ENCODE assay signal across 8 mouse cellular contexts in genomic region chr3:130714775-130715568, GRCm38 (mm10). TPM values are rescaled to one million over a fixed set of nuclear protein-coding genes. Genes with fewer than 3 reads are reported as not detected.
DNase-seq lines count a peak whose midpoint lies in the region; ATAC-seq and TF ChIP-seq lines count a peak whose summit lies in the region.

No protein-coding gene starts in this region.

- DNase-seq in heart, postnatal 10 days = peak; percentile 77 to 87
- DNase-seq in kidney, postnatal 36 days = peak; percentile 74 to 87
- peak; percentile 82 for DNase-seq in testis, postnatal 10 days (ENCODE audit: low spot score)

- no peaks in the 10 kb centered on the region for H3K9me3 ChIP-seq in E14TG2a.4 (ENCODE audit: low read length)
- no peaks in the 10 kb centered on the region for H3K9me3 ChIP-seq in embryonic facial prominence, embryonic 15.5 days (replicated peaks)
- no peaks in the 10 kb centered on the region for H3K9me3 ChIP-seq in liver, embryonic 16.5 days (replicated peaks; ENCODE audit: control insufficient read depth, low read length)
- H3K9me3 ChIP-seq in neural tube, embryonic 12.5 days = no peaks in the 10 kb centered on the region

- peak; percentile 96 for TF ChIP-seq CTCF in E14TG2a.4 (conservative IDR thresholded peaks at IDR 0.05; ENCODE audit: low read length)
- no peak for TF ChIP-seq CTCF in bone marrow, adult 2 months (IDR thresholded peaks at IDR 0.05; ENCODE audit: control insufficient read depth, insufficient read depth, low read length)

- no peak overlapping the region for H3K9ac ChIP-seq in embryonic facial prominence, embryonic 15.5 days
- peak overlapping the region; percentile 25; the same call in 1 of the 2 replicates for H3K9ac ChIP-seq in liver, embryonic 16.5 days (ENCODE audit: low read depth, low read length)
- no peak overlapping the region for H3K9ac ChIP-seq in neural tube, embryonic 12.5 days

- H3K4me3 ChIP-seq in E14TG2a.4 (replicated peaks; ENCODE audit: low read length) = peak overlapping the region; percentile 46; the same call in 1 of the 2 replicates
- peak overlapping the region; percentile 66 for H3K4me3 ChIP-seq in bone marrow, adult 2 months (replicated peaks; ENCODE audit: control insufficient read depth, low read depth, low read length)
- peak overlapping the region; percentile 45 for H3K4me3 ChIP-seq in embryonic facial prominence, embryonic 15.5 days (replicated peaks)
- H3K4me3 ChIP-seq in liver, embryonic 16.5 days (ENCODE audit: low read depth, low read length) = peak overlapping the region; percentile 60
- H3K4me3 ChIP-seq in neural tube, embryonic 12.5 days = peak overlapping the region; percentile 21; the same call in 1 of the 2 replicates

- no peaks in the 10 kb centered on the region for H3K36me3 ChIP-seq in E14TG2a.4 (ENCODE audit: insufficient read depth, low read length)
- no peaks in the 10 kb centered on the region for H3K36me3 ChIP-seq in embryonic facial prominence, embryonic 15.5 days
- no peaks in the 10 kb centered on the region for H3K36me3 ChIP-seq in liver, embryonic 16.5 days (ENCODE audit: control insufficient read depth, insufficient read depth)
- no peaks in the 10 kb centered on the region for H3K36me3 ChIP-seq in neural tube, embryonic 12.5 days

- no peak overlapping the region for H3K27ac ChIP-seq in bone marrow, adult 2 months (ENCODE audit: control insufficient read depth, insufficient read depth, low read depth, low read length, poor library complexity)
- no peak overlapping the region for H3K27ac ChIP-seq in embryonic facial prominence, embryonic 15.5 days (replicated peaks)
- peak overlapping the region; percentile 35; the same call in 1 of the 2 replicates for H3K27ac ChIP-seq in liver, embryonic 16.5 days (ENCODE audit: low read length)
- no peak overlapping the region for H3K27ac ChIP-seq in neural tube, embryonic 12.5 days

- intact Hi-C loops in heart, postnatal 10 days (cut with DNase I) = loop anchor here (1.0 to 2.0 kb wide), 2 partner anchors 522 to 530 kb away; no protein-coding TSS in a partner anchor

- 5% methylated on average over 22 of the region's 22 CpGs for WGBS in bone marrow, adult 2 months
- WGBS in embryonic facial prominence, embryonic 15.5 days = 16% methylated on average over 22 of the region's 22 CpGs
- 6% methylated on average over 22 of the region's 22 CpGs for WGBS in liver, embryonic 16.5 days (ENCODE audit: insufficient replicate concordance)
- 25% methylated on average over 22 of the region's 22 CpGs for WGBS in neural tube, embryonic 12.5 days

- peak overlapping the region; percentile 48 for H3K4me2 ChIP-seq in embryonic facial prominence, embryonic 15.5 days (replicated peaks)
- H3K4me2 ChIP-seq in liver, embryonic 16.5 days (ENCODE audit: low read depth, low read length) = peak overlapping the region; percentile 73
- peak overlapping the region; percentile 58 for H3K4me2 ChIP-seq in neural tube, embryonic 12.5 days (replicated peaks)

- ATAC-seq in embryonic facial prominence, embryonic 15.5 days (ENCODE audit: insufficient number of reproducible peaks, low FRiP score, low TSS enrichment, low read depth) = no peak
- ATAC-seq in liver, embryonic 16.5 days (ENCODE audit: low read depth) = peak; percentile 41
- ATAC-seq in neural tube, embryonic 12.5 days (ENCODE audit: low FRiP score, low read depth) = no peak

- no peaks in the 10 kb centered on the region for H3K27me3 ChIP-seq in E14TG2a.4 (ENCODE audit: insufficient read depth, low read length)
- H3K27me3 ChIP-seq in embryonic facial prominence, embryonic 15.5 days = no peaks in the 10 kb centered on the region
- H3K27me3 ChIP-seq in liver, embryonic 16.5 days (ENCODE audit: control insufficient read depth, insufficient read depth, low read depth, low read length) = no peaks in the 10 kb centered on the region
- H3K27me3 ChIP-seq in neural tube, embryonic 12.5 days (replicated peaks) = no peaks in the 10 kb centered on the region

- no peak for TF ChIP-seq POLR2A in bone marrow, adult 2 months (IDR thresholded peaks at IDR 0.05; ENCODE audit: borderline replicate concordance, control insufficient read depth, low read depth, low read length)

- peaks cover 5% of the 10 kb centered on the region for H3K4me1 ChIP-seq in E14TG2a.4 (replicated peaks; ENCODE audit: low read depth, low read length)
- no peaks in the 10 kb centered on the region for H3K4me1 ChIP-seq in bone marrow, adult 2 months (ENCODE audit: control insufficient read depth, insufficient read depth, low read length)
- H3K4me1 ChIP-seq in embryonic facial prominence, embryonic 15.5 days = peaks cover 5% of the 10 kb centered on the region; the same call in 1 of the 2 replicates
- H3K4me1 ChIP-seq in liver, embryonic 16.5 days (ENCODE audit: control insufficient read depth, low read depth, low read length) = peaks cover 7% of the 10 kb centered on the region
- H3K4me1 ChIP-seq in neural tube, embryonic 12.5 days = peaks cover under 1% of the 10 kb centered on the region; the same call in 1 of the 2 replicates

RNA-seq across cellular contexts. Expression of gene Ostc, which starts 5.7 kb away (rescaled TPM):
- 41.1 and 75.0 TPM in 2 replicates for polyA plus RNA-seq in bone marrow, adult 2 months (2011; ENCODE audit: insufficient read depth, insufficient read length, low replicate concordance, missing spikeins)
- 387 and 414 TPM in 2 replicates for polyA plus RNA-seq in embryonic facial prominence, embryonic 15.5 days (2015; fragmentation: Nextera tagmentation; extraction: Ambion mirVana)
- total RNA-seq in heart, postnatal 10 days (2021) = 10 to 100 TPM; 66.7 to 70.3 TPM
- 224 and 229 TPM in 2 replicates for polyA plus RNA-seq in liver, embryonic 16.5 days (2015; fragmentation: Nextera tagmentation; extraction: Ambion mirVana)
- 253 and 265 TPM in 2 replicates for polyA plus RNA-seq in neural tube, embryonic 12.5 days (2016; fragmentation: Nextera tagmentation; extraction: Ambion mirVana)

RNA-seq across cellular contexts. Expression of gene Rpl34, which starts 15.2 kb away (rescaled TPM):
- polyA plus RNA-seq in bone marrow, adult 2 months (2011; ENCODE audit: insufficient read depth, insufficient read length, low replicate concordance, missing spikeins) = 611 and 941 TPM in 2 replicates
- 948 and 971 TPM in 2 replicates for polyA plus RNA-seq in embryonic facial prominence, embryonic 15.5 days (2015; fragmentation: Nextera tagmentation; extraction: Ambion mirVana)
- total RNA-seq in heart, postnatal 10 days (2021) = 100 to 1,000 TPM; 513 to 544 TPM
- polyA plus RNA-seq in liver, embryonic 16.5 days (2015; fragmentation: Nextera tagmentation; extraction: Ambion mirVana) = 445 and 513 TPM in 2 replicates
- polyA plus RNA-seq in neural tube, embryonic 12.5 days (2016; fragmentation: Nextera tagmentation; extraction: Ambion mirVana) = 583 and 604 TPM in 2 replicates
